Mouse (Mus musculus): ENCODE results near the gene Dars.
A peak's percentile ranks its signal among the peaks of the same experiment; 100 is the strongest.

Dars gene

GRCm38 (mm10) chr1:128417533-128417888 is 343 bp upstream of the Dars start:
- DNase-seq (ENCODE audit: low spot score in 2 of 2): no peak

DNA sequence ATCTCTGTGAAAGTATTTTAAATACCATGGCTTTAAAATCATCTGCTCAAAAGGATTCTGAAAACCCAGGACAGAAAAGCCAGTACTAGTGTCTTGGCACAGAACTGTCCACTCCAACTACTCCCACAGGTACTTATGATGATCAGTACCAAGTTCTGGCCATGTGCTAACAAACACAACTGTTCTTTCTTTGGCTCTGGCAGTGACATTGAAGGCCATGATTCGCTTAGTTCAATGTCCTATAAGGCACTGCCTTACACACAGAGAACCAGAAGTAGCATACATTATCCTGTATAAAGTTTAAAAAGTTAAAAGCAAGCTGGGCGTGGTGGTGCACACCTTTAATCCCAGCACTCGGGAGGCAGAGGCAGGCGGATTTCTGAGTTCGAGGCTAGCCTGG is 6.0 kb downstream of the Dars start:
- no peak for DNase-seq (ENCODE audit: low spot score in 2 of 2)

DNA sequence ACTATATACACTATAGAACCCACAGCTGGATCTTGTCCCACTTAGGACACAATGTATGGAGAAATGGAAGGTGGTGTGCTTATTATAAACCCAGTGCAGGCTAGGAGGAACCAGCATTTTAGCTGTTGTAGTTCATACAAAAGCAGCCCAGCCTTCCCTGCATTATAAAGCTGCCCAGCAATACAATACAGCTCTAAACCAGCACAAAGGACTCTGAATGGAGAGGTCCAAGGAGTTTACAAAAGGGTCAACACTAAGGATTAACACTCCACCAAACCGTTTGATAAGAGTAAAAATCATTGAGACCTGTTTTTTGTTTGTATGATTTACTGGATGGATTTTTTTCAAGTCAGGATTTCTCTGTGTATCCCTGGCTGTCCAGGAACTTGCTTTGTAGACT is 10.3 kb downstream of the Dars start:
- no peak for DNase-seq (ENCODE audit: low spot score in 2 of 2)

- DNase-seq (ENCODE audit: low spot score in 2 of 2): no peak
Observed at GRCm38 (mm10) chr1:128405675-128406074, 11.5 kb downstream of the Dars start.

- no peak for DNase-seq (ENCODE audit: low spot score in 2 of 2)
Observed at GRCm38 (mm10) chr1:128405041-128405481, 12.1 kb downstream of the Dars start.

DNA sequence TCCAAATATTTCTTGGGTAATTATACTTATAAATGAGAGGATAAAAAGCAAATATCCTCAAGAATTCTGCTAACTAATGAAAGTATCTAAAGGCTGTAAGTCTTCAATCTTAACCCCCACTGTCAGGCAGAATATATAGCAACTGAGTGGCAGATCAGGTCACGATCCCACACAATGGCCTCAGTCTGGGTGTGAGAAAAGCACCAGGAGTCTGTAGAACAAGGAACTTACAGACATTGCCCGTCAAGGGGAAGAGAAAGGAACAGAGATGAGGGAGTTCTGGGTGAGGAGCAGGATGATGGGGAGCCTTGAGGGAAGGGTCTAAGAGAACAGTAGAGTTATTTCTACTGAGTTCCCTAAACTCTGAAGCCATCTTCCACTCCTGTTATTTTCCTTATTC is 16.2 kb downstream of the Dars start:
- no peak for DNase-seq (ENCODE audit: low spot score in 2 of 2)

DNA sequence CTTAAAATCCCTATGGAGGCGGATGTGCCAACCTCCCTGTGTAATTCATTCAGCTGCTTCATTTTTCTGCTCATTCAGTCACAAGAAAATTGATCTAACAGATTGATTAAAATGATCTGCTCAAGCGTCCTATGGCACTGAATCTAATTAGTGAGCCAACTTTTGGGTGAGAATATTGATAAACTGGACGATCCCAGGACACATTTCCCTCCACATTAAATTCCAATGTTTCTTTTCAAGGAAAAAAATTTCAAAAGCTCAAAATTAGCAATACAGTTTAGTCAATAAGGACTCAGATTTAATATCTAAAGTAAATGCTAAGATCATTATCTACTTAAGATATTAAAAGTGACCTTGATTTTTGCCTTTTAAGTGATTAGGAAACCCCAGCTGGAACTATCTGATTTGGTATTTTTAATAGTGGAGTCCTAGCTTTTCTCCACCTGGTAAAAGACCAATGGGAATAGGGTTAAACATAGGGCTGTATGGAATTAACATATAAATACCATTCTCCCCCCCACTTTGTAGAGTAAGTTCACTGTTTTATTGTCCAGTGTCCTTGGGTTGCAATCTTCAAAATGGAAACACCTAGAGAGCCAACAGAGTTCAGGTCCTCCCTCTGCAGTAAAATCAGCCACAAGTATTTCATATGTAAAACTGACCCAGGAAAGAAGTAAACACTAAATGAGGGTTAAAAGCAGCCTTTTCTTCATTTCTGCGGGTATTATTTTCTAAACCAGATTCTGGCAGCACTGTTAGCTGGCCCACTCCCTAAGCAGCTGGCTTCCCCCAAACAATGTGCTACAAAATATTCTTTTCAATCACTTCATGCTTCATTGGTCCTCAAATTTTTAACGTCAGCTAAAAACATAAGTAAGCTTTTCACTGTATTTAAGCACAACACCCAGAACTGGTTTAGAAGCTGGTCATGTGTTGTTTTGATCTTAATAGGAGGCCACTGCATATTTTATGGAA is 16.9 kb downstream of the Dars start:
- no peak for DNase-seq (ENCODE audit: low spot score in 2 of 2)

- DNase-seq (ENCODE audit: low spot score in 2 of 2): peak; percentile 5 to 18
Observed at GRCm38 (mm10) chr1:128398738-128399445, 18.3 kb downstream of the Dars start.

- no peak for DNase-seq (ENCODE audit: low spot score in 2 of 2)
Observed at GRCm38 (mm10) chr1:128394657-128395056, 22.5 kb downstream of the Dars start.

DNA sequence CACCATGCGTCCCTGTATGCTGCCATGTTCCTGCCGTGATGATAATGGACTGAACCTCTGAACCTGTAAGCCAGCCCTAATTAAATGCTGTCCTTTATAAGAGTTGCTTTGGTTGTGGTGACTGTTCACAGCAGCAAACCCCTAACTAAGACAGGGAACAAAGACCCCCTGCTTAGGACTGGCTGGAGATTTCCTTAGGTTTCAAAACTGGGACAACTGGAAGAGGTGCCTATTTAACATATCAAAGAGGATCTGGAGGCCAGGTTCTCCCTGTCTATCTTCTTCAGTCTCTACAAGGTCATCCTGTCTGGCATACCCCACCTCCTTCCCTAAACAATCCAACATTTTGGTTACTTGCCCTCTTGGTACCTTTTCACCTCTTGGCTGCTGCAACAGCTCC is 24.8 kb downstream of the Dars start:
- DNase-seq (ENCODE audit: low spot score in 2 of 2): no peak

GRCm38 (mm10) chr1:128386487-128386886 is 30.7 kb downstream of the Dars start:
- DNase-seq (ENCODE audit: low spot score in 2 of 2): no peak

- no peak for DNase-seq (ENCODE audit: low spot score in 2 of 2)
Observed at GRCm38 (mm10) chr1:128376841-128377240, 40.3 kb downstream of the Dars start.

DNA sequence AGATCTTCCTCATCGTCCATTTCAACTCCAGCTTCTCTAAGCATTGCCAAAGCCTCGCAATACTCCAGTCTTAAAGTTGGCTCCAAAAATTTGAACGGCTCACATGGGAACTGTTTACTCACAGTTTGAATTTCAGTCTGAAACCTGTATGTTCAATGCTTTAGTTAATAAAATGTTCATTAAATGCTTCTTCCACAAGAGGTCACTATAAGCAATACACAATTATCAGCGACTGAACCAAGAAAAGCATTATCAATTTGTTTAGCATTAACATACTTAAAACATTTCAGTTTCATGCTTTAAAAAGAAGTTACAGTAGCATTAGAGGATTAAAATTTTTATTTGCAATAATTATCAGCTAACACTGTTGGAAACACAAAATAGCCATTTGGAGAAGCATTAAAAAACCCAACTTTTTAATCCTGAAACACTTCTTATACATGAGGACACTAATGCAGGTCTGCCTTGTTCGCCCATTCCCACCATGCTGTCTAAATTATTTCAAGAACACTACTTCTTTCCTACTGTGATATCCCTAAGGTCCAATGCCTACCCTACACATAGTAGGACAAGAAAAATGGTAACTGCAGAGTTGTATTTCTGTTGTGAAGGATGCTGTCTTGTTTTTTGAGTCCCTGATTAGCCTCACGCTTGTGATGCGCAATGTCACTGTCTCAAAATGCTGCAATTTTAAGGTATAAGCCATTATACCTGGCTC is 44.9 kb downstream of the Dars start:
- DNase-seq (ENCODE audit: low spot score in 2 of 2): no peak

DNA sequence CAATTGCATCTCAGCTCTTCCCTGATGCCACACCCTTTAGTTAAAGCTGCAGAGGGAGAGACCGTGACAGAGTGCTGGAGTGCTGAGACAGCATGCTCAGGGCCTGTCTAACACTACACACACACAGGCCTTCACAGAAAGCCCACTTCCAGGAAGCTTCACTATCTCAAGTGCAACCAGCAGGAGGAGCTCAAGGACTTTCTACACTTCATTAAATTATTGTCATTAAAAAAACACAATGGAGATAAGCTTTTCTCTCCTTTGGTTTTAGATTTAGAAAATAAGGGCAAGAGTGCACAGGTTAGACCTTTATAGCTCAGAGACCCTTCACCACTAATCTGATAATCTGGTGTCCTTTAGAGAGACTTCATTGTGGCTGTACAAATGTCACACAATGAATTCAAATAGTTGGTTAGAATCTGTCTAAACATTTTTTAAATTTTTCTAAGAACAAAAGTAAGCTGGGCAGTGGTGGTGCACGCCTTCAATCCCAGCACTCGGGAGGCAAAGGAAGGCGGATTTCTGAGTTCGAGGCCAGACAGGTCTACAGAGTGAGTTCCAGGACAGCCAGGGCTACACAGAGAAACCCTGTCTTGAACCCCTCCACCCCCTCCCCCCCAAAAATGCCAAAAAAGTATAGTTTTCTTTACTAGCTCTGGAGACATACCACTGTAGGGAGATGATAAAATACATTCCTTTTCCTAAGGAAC is 48.3 kb downstream of the Dars start:
- DNase-seq (ENCODE audit: low spot score in 2 of 2): peak in 1 of 2 experiments; percentile 10

DNA sequence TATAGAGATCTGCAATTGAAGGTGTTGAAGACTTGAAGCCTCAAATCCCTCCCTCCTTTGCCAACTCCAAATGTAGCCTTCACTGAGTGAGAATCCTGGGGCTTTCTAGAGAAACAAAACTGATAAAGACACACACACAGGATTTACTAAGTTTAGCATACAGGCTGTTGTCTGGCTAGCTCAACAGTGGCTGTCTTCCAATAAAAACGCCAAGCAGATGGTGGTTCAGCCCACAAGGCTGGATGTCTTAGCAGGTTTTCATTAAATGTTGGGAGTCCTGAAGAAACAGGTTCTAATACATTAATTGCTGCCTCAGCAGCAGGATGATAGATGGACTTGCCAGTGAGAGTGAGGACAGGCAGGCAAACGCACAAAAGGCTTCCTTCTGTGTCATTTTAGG is 56.6 kb downstream of the Dars start:
- no peak for DNase-seq (ENCODE audit: low spot score in 2 of 2)

DNA sequence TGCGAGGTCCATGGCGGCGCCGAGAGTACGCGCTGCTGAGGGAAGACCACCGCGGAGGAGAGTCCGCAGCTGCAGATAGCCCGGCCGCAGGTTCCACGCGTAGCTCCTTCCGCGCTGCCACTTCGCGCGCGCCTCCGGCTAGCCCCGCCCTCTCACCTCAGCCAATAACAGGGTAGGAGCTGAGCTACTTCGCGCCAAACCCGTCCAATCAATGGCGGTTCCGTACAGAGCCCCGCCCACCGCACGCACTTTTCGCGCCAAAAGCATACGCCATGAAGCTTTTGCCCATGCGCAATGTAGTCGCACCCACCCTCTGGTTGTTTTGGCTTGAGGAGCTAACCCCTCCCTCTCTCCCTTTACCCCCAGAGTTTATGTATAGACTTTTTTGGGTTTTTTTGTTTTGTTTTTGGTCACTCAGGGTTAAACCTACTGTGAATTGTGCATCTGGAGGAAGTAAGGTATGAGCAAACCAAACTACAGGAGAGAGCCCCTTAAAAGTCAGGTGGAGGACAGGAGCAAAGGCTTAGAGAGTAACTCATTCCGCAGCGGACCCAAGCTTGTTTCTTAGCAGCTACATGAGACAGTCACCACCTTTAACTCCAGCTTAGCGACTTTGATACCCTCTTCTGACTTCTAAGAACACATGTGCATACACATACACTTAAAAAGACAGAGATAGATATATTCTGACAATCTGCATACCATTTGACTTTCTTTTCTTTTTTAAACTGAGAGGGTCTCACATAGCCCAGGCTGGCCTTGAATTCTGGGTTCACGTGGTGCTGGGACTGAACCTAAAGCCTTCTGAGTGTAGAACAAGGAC is 57.4 kb downstream of the Dars start, which contains the start of gene Mcm6:
Mcm6 (minus strand) TSS at position 111 of the 823 bp plus-strand sequence.
- DNase-seq (ENCODE audit: low spot score in 2 of 2): peak; percentile 89 to 93

- DNase-seq (ENCODE audit: low spot score in 2 of 2): no peak
Observed at GRCm38 (mm10) chr1:128358916-128359553, 58.1 kb downstream of the Dars start.

- no peak for DNase-seq (ENCODE audit: low spot score in 2 of 2)
Observed at GRCm38 (mm10) chr1:128358276-128358675, 58.9 kb downstream of the Dars start.

DNA sequence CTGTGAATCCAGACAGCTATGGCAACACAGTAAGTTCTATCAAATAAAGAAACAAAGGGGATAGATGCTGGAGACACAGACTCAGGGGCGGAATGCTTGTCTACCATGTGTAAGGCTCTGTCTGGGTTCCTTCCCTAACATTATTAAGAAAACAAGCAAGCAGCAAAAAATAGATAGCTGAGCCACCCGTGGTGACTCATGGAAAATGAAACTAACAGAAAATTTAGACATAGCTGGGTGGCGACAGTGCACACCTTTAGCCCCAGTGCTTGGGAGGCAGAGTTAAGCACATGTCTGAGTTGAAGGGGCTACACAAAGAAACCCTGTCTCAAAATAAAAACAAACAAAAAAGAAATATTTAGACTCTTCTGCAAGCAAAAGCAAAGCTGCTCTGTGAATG is 59.7 kb downstream of the Dars start:
- no peak for DNase-seq (ENCODE audit: low spot score in 2 of 2)

- DNase-seq (ENCODE audit: low spot score in 2 of 2): no peak
Observed at GRCm38 (mm10) chr1:128353092-128353491, 64.1 kb downstream of the Dars start.

All from urinary bladder, postnatal 36 days (tissue).